Mouse (Mus musculus) stomach, embryonic 14.5 days (tissue): ENCODE data around the gene Pctp. TPM values are rescaled to one million over a fixed set of nuclear protein-coding genes. Genes with fewer than 3 reads are reported as not detected.

ENCODE experiments used
- ATAC-seq: fragments of 200-750 bp; cut with Nextera tagmentation; 2 replicates; pipeline ENCODE4 v1.8.0; 2017; ENCODE audit warnings: low read depth, moderate TSS enrichment; ENCODE audit not compliant: insufficient number of reproducible peaks, insufficient read depth, low FRiP score
- H3K27ac ChIP-seq: fragments of 300-500 bp; sonication (generic); 2 replicates; pipeline ENCODE4 v1.5.1; 2014; ENCODE audit warnings: mild to moderate bottlenecking, low read length, moderate library complexity, mixed read lengths
- H3K27me3 ChIP-seq: fragments of 300-500 bp; sonication (generic); 2 replicates; pipeline ENCODE4 v1.6.1; 2014; ENCODE audit warnings: low read length, control low read depth, mixed read lengths; ENCODE audit not compliant: control insufficient read depth, insufficient read depth
- H3K36me3 ChIP-seq: fragments of 300-500 bp; sonication (generic); 2 replicates; pipeline ENCODE4 v1.6.1; 2014; ENCODE audit warnings: mild to moderate bottlenecking, control low read depth, low read length, moderate library complexity, mixed read lengths; ENCODE audit not compliant: control insufficient read depth, insufficient read depth
- H3K4me1 ChIP-seq: fragments of 300-500 bp; sonication (generic); 2 replicates; pipeline ENCODE4 v1.6.1; 2014; ENCODE audit warnings: low read length, control low read depth, mixed read lengths; ENCODE audit not compliant: control insufficient read depth, insufficient read depth
- H3K4me2 ChIP-seq: fragments of 300-500 bp; sonication (generic); replicated peaks from 2 replicates; pipeline ENCODE4 v1.6.1; 2014; ENCODE audit warnings: low read depth, low read length, control low read depth
- H3K4me3 ChIP-seq: fragments of 300-500 bp; sonication (generic); 2 replicates; pipeline ENCODE4 v1.5.1; 2014; ENCODE audit warnings: low read depth, low read length, control low read depth
- H3K9ac ChIP-seq: fragments of 300-500 bp; sonication (generic); replicated peaks from 2 replicates; pipeline ENCODE4 v1.6.1; 2014; ENCODE audit warnings: low read depth, mild to moderate bottlenecking, control low read depth, low read length, moderate library complexity, mixed read lengths
- H3K9me3 ChIP-seq: fragments of 300-500 bp; sonication (generic); 2 replicates; pipeline ENCODE4 v1.6.1; 2016; ENCODE audit warnings: low read depth, low read length, control low read depth; ENCODE audit not compliant: control insufficient read depth
- WGBS: fragments of 180-500 bp; shearing (Covaris S2); extraction: QIAGEN DNeasy Blood & Tissue Kit; methylation state at CpG from one replicate; pipeline ENCODE4 v1.1.7; 2014; 5-methylcytosine and 5-hydroxymethylcytosine counted together
- polyA plus RNA-seq: library from polyadenylated mRNA; unstranded; fragments of >200 nt; fragmentation: Nextera tagmentation; extraction: Ambion mirVana; gene quantifications from 2 replicates; pipeline ENCODE4 v1.2.1, GENCODE M21; 2014

Pctp gene
- polyA plus RNA-seq, 1 experiment from 2014 or later, result 7.0 TPM

GRCm38 (mm10) chr11:90003386-90003785 is 692 bp upstream of the Pctp start:
- no peak for ATAC-seq
- Histone ChIP-seq H3K27ac (no peak overlapping the region), H3K4me1 (0 out of 2 replicates have a peak, but pooled peaks cover 4% of the 10 kb centered on the region), H3K4me2 (no peak overlapping the region), H3K27me3 (no peaks in the 10 kb centered on the region), H3K9me3 (no peaks in the 10 kb centered on the region), H3K36me3 (no peaks in the 10 kb centered on the region), H3K4me3 (no peak overlapping the region), H3K9ac (no peak overlapping the region)
- 90% methylated on average over 4 of the region's 4 CpGs for WGBS

- 8% methylated on average over 8 of the region's 8 CpGs for WGBS
- H3K27me3 ChIP-seq, result no peaks in the 10 kb centered on the region
- peak overlapping the region; percentile 49; the same call in 1 of the 2 replicates for H3K9ac ChIP-seq
- H3K9me3 ChIP-seq, result no peaks in the 10 kb centered on the region
- ATAC-seq, result peak; percentile 30; the same call in 1 of the 2 replicates
- H3K36me3 ChIP-seq, result no peaks in the 10 kb centered on the region
- no peak overlapping the region for H3K27ac ChIP-seq
- H3K4me3 ChIP-seq, result peak overlapping the region; percentile 51
- 0 out of 2 replicates have a peak, but pooled peaks cover 4% of the 10 kb centered on the region for H3K4me1 ChIP-seq
- peak overlapping the region; percentile 71 for H3K4me2 ChIP-seq
Observed at GRCm38 (mm10) chr11:90002987-90003348, 274 bp upstream of the Pctp start.

- no peaks in the 10 kb centered on the region for H3K9me3 ChIP-seq
- H3K36me3 ChIP-seq, result no peaks in the 10 kb centered on the region
- H3K27me3 ChIP-seq, result no peaks in the 10 kb centered on the region
- H3K4me1 ChIP-seq, result 0 out of 2 replicates have a peak, but pooled peaks cover 4% of the 10 kb centered on the region
- no peak for ATAC-seq
- peak overlapping the region; percentile 71 for H3K4me2 ChIP-seq
- WGBS, result 79% methylated on average over 10 of the region's 10 CpGs
- H3K9ac ChIP-seq, result no peak overlapping the region
- no peak overlapping the region for H3K27ac ChIP-seq
- H3K4me3 ChIP-seq, result peak overlapping the region; percentile 51
Observed at GRCm38 (mm10) chr11:90001396-90002230, 1.1 kb downstream of the Pctp start.

- WGBS, result 88% methylated on average over 4 of the region's 4 CpGs
- ATAC-seq, result no peak
Observed at GRCm38 (mm10) chr11:90000666-90001065, 2.0 kb downstream of the Pctp start.

GRCm38 (mm10) chr11:89998996-89999770 is 3.5 kb downstream of the Pctp start:
- Histone ChIP-seq H3K9ac (no peak overlapping the region), H3K9me3 (no peaks in the 10 kb centered on the region), H3K27me3 (no peaks in the 10 kb centered on the region), H3K4me2 (no peak overlapping the region), H3K36me3 (no peaks in the 10 kb centered on the region), H3K27ac (no peak overlapping the region), H3K4me3 (no peak overlapping the region), H3K4me1 (peaks cover 8% of the 10 kb centered on the region; the same call in 1 of the 2 replicates)
- ATAC-seq, result no peak
- WGBS, result 89% methylated on average over 18 of the region's 18 CpGs

More at GRCm38 (mm10) chr11:90000666-90001065, 2.0 kb downstream of the Pctp start:
- H3K4me2 ChIP-seq, result no peak overlapping the region
- H3K27ac ChIP-seq, result no peak overlapping the region
- H3K4me1 ChIP-seq, result 0 out of 2 replicates have a peak, but pooled peaks cover 4% of the 10 kb centered on the region
- H3K9me3 ChIP-seq, result no peaks in the 10 kb centered on the region
- no peak overlapping the region for H3K4me3 ChIP-seq
- H3K9ac ChIP-seq, result no peak overlapping the region
- H3K27me3 ChIP-seq, result no peaks in the 10 kb centered on the region
- H3K36me3 ChIP-seq, result no peaks in the 10 kb centered on the region

- ATAC-seq, result peak; percentile 75
- 75% methylated on average over 7 of the region's 7 CpGs for WGBS
- H3K4me3 ChIP-seq, result no peak overlapping the region
- no peak overlapping the region for H3K27ac ChIP-seq
- no peaks in the 10 kb centered on the region for H3K9me3 ChIP-seq
- peaks cover 7% of the 10 kb centered on the region for H3K4me1 ChIP-seq
- H3K27me3 ChIP-seq, result no peaks in the 10 kb centered on the region
- no peak overlapping the region for H3K9ac ChIP-seq
- no peak overlapping the region for H3K4me2 ChIP-seq
- no peaks in the 10 kb centered on the region for H3K36me3 ChIP-seq
Observed at GRCm38 (mm10) chr11:89996856-89997255, 5.8 kb downstream of the Pctp start.

- ATAC-seq, result no peak; the same call in 1 of the 2 replicates
- H3K27me3 ChIP-seq, result no peaks in the 10 kb centered on the region
- H3K9ac ChIP-seq, result no peak overlapping the region
- H3K36me3 ChIP-seq, result no peaks in the 10 kb centered on the region
- H3K4me3 ChIP-seq, result no peak overlapping the region
- no peak overlapping the region for H3K27ac ChIP-seq
- WGBS, result 92% methylated on average over 4 of the region's 4 CpGs
- H3K4me1 ChIP-seq, result peaks cover 6% of the 10 kb centered on the region
- H3K4me2 ChIP-seq, result no peak overlapping the region
- no peaks in the 10 kb centered on the region for H3K9me3 ChIP-seq
Observed at GRCm38 (mm10) chr11:89996406-89996805, 6.3 kb downstream of the Pctp start.

- no peaks in the 10 kb centered on the region for H3K36me3 ChIP-seq
- no peak for ATAC-seq
- H3K4me1 ChIP-seq, result peaks cover 6% of the 10 kb centered on the region
- H3K27ac ChIP-seq, result no peak overlapping the region
- no peaks in the 10 kb centered on the region for H3K27me3 ChIP-seq
- WGBS, result 83% methylated on average over 5 of the region's 5 CpGs
- H3K4me2 ChIP-seq, result no peak overlapping the region
- H3K9me3 ChIP-seq, result no peaks in the 10 kb centered on the region
- H3K4me3 ChIP-seq, result no peak overlapping the region
- H3K9ac ChIP-seq, result no peak overlapping the region
Observed at GRCm38 (mm10) chr11:89995596-89995995, 7.1 kb downstream of the Pctp start.
